Mouse (Mus musculus) forebrain, embryonic 14.5 days (tissue): ENCODE results near the gene Llgl2. TPM values are rescaled to one million over a fixed set of nuclear protein-coding genes. Genes with fewer than 3 reads are reported as not detected.
A peak's percentile ranks its signal among the peaks of the same experiment; 100 is the strongest.

Experiments
- ATAC-seq: fragments of 200-750 bp; cut with Nextera tagmentation; 2 replicates; pipeline ENCODE4 v1.8.0; 2017; ENCODE audit warnings: mild to moderate bottlenecking, moderate library complexity
- DNase-seq: peaks from one replicate; pipeline ENCODE4 v3.0.0-alpha.2; 2015; ENCODE audit warnings: low spot score
- H3K27ac ChIP-seq: fragments of 300-500 bp; sonication (generic); 2 replicates; pipeline ENCODE4 v1.5.1; 2014; ENCODE audit warnings: low read depth, mild to moderate bottlenecking, control low read depth, low read length, moderate library complexity
- H3K27me3 ChIP-seq: fragments of 300-500 bp; sonication (generic); replicated peaks from 2 replicates; pipeline ENCODE4 v1.6.1; 2014; ENCODE audit warnings: low read length, control low read depth, mixed read lengths; ENCODE audit not compliant: control insufficient read depth, insufficient read depth
- H3K36me3 ChIP-seq: fragments of 300-500 bp; sonication (generic); 2 replicates; pipeline ENCODE4 v1.6.1; 2014; ENCODE audit warnings: low read length, control low read depth; ENCODE audit not compliant: control insufficient read depth, insufficient read depth
- H3K4me1 ChIP-seq: fragments of 300-500 bp; sonication (generic); 2 replicates; pipeline ENCODE4 v1.6.1; 2014; ENCODE audit warnings: antibody characterized with exemption, low read length, control low read depth; ENCODE audit not compliant: control insufficient read depth, insufficient read depth
- H3K4me2 ChIP-seq: fragments of 300-500 bp; sonication (generic); 2 replicates; pipeline ENCODE4 v1.6.1; 2014; ENCODE audit warnings: mild to moderate bottlenecking, control low read depth, low read length
- H3K4me3 ChIP-seq: fragments of 300-500 bp; sonication (generic); 2 replicates; pipeline ENCODE4 v1.5.1; 2014; ENCODE audit warnings: low read depth, low read length, control low read depth
- H3K9ac ChIP-seq: fragments of 300-500 bp; sonication (generic); 2 replicates; pipeline ENCODE4 v1.6.1; 2014; ENCODE audit warnings: mild to moderate bottlenecking, low read length, control low read depth, moderate library complexity
- H3K9me3 ChIP-seq: fragments of 300-500 bp; sonication (generic); replicated peaks from 2 replicates; pipeline ENCODE4 v1.6.1; 2016; ENCODE audit warnings: low read length, control low read depth, mixed read lengths; ENCODE audit not compliant: control insufficient read depth
- WGBS: fragments of 180-500 bp; shearing (Covaris S2); extraction: QIAGEN DNeasy Blood & Tissue Kit; methylation state at CpG from one replicate; pipeline ENCODE4 v1.1.7; 2014; 5-methylcytosine and 5-hydroxymethylcytosine counted together
- polyA plus RNA-seq: library from polyadenylated mRNA; unstranded; fragments of >200 nt; fragmentation: Nextera tagmentation; extraction: Ambion mirVana; gene quantifications from 2 replicates; pipeline ENCODE4 v1.2.1, GENCODE M21; 2014

Gene Llgl2
- polyA plus RNA-seq, 1 experiment from 2014 or later, result 0.70 TPM

DNA sequence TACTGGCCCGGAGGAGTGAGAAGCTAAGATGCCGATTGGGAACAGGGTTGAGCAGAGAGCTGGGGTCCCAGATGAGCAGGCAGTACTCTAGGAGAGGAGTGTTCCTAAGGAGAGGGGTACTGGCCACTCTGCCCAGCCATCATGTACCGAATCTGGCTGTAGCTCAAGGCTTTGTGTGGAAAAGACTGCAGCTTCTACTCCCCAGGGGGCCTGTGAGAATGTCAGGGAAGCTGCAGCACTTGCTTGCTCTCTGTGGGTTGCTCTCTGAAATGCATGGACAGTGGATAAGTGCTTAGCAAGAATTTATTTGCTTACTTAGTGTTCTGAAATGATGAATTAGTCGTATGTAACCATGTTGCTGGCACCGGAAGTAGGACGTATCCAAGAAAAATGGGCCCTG is 37.4 kb upstream of the Llgl2 start:
- Histone ChIP-seq H3K27me3 (no peaks in the 10 kb centered on the region), H3K9ac (0 out of 2 replicates have a peak overlapping the region, but pooled peaks have one; percentile 5), H3K9me3 (no peaks in the 10 kb centered on the region), H3K4me3 (no peak overlapping the region), H3K36me3 (peaks cover 44% of the 10 kb centered on the region), H3K4me2 (no peak overlapping the region), H3K4me1 (no peaks in the 10 kb centered on the region), H3K27ac (no peak overlapping the region)
- ATAC-seq, result no peak
- DNase-seq, result no peak
- WGBS, result 78% methylated on average over 6 of the region's 6 CpGs

DNA sequence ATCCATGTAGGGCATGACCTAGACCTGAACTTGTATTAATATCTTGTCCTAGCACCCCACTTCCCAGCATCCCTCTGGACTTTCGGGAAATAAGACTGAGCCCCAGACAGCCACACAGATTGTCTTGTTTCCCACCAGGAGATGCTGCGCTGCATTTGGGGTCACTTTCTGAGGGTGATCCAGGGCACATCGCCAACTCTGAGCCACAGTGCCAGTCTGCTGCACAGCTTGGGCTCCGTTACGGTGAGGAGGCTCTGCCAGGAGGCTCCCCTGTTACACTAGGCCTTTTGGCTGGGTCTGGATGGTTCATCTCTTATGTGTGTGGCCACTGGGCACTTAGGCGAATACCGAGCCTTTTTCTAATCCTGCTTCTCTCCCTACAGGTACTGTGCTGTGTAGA is 34.1 kb upstream of the Llgl2 start:
- WGBS, result 93% methylated on average over 7 of the region's 7 CpGs
- Histone ChIP-seq H3K27ac (no peak overlapping the region), H3K27me3 (no peaks in the 10 kb centered on the region), H3K9ac (no peak overlapping the region), H3K4me2 (no peak overlapping the region), H3K9me3 (no peaks in the 10 kb centered on the region), H3K4me1 (no peaks in the 10 kb centered on the region), H3K36me3 (peaks cover 77% of the 10 kb centered on the region), H3K4me3 (no peak overlapping the region)
- ATAC-seq (no peak), DNase-seq (no peak)

DNA sequence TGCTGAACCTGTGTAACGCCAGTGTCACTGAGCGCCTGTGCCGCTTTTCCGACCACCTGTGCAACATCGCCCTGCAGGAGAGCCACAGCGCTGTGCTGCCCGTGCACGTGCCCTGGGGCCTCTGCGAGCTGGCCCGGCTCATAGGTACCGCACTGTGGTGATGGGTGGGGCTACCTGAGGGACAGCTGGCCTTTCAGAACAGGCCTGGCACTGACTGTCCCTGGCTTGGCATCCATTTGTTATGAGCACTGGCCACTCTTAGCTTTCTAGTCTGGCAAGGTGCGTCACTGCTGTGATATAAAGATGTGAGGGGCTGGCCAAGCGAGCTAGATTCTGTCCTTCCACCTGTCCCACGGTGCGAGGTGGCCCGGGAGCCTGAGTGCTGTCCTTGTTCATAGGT is 31.9 kb upstream of the Llgl2 start:
- no peak for ATAC-seq
- no peak overlapping the region for H3K4me2 ChIP-seq
- 95% methylated on average over 16 of the region's 16 CpGs for WGBS
- H3K4me3 ChIP-seq, result no peak overlapping the region
- no peak overlapping the region for H3K27ac ChIP-seq
- H3K27me3 ChIP-seq, result no peaks in the 10 kb centered on the region
- H3K36me3 ChIP-seq, result peaks cover 93% of the 10 kb centered on the region
- no peak for DNase-seq
- H3K9me3 ChIP-seq, result no peaks in the 10 kb centered on the region
- no peaks in the 10 kb centered on the region for H3K4me1 ChIP-seq
- no peak overlapping the region for H3K9ac ChIP-seq

DNA sequence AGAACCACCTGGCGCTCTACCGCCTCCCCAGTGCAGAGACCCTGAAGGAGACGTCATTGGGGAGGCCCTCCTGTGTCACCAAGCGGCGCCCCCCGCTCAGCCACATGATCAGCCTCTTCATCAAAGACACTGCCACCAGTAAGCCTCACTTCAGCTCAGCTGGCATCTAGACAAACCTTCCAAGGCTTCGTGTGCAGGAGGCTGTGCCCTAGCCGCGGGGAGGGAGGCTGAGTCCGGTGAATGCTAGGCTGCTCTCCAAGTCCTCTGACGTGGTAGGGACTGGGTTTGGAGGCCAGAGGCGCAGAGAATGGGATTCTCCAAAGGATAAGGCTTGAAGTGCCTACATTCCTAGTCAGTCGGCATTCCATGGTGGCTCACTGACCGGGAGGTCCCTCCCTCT is 31.5 kb upstream of the Llgl2 start:
- 84% methylated on average over 14 of the region's 14 CpGs for WGBS
- no peak overlapping the region for H3K4me3 ChIP-seq
- H3K9me3 ChIP-seq, result no peaks in the 10 kb centered on the region
- H3K4me2 ChIP-seq, result no peak overlapping the region
- no peak overlapping the region for H3K9ac ChIP-seq
- no peak overlapping the region for H3K27ac ChIP-seq
- no peak for DNase-seq
- H3K36me3 ChIP-seq, result peaks cover 93% of the 10 kb centered on the region
- H3K27me3 ChIP-seq, result no peaks in the 10 kb centered on the region
- ATAC-seq, result no peak
- H3K4me1 ChIP-seq, result no peaks in the 10 kb centered on the region

DNA sequence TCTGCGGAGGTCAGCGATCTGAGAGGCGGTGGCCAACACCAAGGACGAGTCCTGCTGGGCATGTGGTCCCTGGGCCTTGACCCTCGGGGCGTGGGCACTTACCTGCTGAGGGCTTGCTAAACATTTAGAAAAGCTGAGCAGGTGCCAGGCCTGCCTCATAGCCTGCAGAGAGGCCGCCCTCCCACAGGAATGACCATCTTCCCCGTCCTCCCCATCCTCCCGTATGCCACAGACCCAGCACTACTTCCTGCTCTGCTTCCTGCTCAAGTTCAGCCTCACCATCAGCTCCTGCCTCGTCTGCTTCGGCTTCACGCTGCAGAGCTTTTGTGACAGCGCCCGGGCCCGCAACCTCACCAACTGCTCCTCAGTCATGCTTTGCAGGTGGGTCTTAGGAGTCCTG is 27.0 kb upstream of the Llgl2 start:
- 85% methylated on average over 15 of the region's 15 CpGs for WGBS
- Histone ChIP-seq H3K27me3 (no peaks in the 10 kb centered on the region), H3K4me1 (no peaks in the 10 kb centered on the region), H3K27ac (no peak overlapping the region), H3K4me3 (no peak overlapping the region), H3K4me2 (no peak overlapping the region), H3K36me3 (peaks cover 100% of the 10 kb centered on the region), H3K9ac (no peak overlapping the region), H3K9me3 (no peaks in the 10 kb centered on the region)
- ATAC-seq, result no peak
- no peak for DNase-seq

DNA sequence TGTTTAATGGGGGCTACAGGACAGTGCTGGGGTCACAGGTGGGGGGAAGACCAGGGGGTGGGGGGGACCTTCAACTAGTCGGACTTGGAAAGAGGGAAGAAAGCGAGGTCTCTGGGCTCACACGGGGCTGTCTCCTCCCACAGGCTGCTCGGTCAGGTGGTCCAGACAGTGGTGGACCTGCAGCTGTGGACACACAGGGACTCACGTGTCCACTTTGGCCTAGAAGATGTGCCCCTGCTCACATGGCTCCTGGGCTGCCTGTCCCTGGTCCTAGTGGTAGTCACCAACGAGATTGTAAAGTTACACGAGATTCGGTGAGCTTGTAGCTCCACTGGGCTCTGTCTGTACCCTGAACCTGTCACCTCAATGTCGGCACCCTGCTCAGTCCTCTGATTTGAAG is 26.2 kb upstream of the Llgl2 start:
- Histone ChIP-seq H3K9me3 (no peaks in the 10 kb centered on the region), H3K36me3 (peaks cover 100% of the 10 kb centered on the region), H3K27me3 (no peaks in the 10 kb centered on the region), H3K27ac (no peak overlapping the region), H3K4me1 (no peaks in the 10 kb centered on the region), H3K9ac (no peak overlapping the region), H3K4me2 (no peak overlapping the region), H3K4me3 (no peak overlapping the region)
- ATAC-seq, result no peak
- no peak for DNase-seq
- WGBS, result 92% methylated on average over 9 of the region's 9 CpGs

DNA sequence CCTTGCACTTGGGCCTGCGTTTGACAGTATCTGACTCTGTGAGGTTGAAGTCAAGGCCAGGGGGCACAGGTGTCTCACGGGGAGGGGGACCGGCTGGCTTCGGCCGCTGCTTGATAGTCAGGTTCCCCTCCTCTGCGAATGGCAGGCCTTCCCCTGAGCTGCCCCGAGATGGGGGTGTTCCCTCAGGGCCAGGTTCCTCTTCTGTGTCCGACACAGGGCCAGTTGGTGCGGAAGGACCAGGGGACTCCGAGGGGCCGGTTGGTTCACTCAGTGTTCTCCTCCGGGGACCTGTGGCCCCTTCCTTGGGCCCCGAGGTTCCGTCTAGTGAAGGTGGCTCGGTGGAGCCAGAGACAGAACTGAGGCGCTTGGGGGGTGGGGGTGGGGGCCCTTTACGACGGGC is 22.9 kb upstream of the Llgl2 start:
- H3K27me3 ChIP-seq, result no peaks in the 10 kb centered on the region
- no peak for ATAC-seq
- peaks cover 93% of the 10 kb centered on the region for H3K36me3 ChIP-seq
- WGBS, result 88% methylated on average over 17 of the region's 18 CpGs
- H3K4me1 ChIP-seq, result no peaks in the 10 kb centered on the region
- no peak overlapping the region for H3K9ac ChIP-seq
- H3K4me3 ChIP-seq, result no peak overlapping the region
- DNase-seq, result no peak
- no peak overlapping the region for H3K27ac ChIP-seq
- no peak overlapping the region for H3K4me2 ChIP-seq
- H3K9me3 ChIP-seq, result no peaks in the 10 kb centered on the region

DNA sequence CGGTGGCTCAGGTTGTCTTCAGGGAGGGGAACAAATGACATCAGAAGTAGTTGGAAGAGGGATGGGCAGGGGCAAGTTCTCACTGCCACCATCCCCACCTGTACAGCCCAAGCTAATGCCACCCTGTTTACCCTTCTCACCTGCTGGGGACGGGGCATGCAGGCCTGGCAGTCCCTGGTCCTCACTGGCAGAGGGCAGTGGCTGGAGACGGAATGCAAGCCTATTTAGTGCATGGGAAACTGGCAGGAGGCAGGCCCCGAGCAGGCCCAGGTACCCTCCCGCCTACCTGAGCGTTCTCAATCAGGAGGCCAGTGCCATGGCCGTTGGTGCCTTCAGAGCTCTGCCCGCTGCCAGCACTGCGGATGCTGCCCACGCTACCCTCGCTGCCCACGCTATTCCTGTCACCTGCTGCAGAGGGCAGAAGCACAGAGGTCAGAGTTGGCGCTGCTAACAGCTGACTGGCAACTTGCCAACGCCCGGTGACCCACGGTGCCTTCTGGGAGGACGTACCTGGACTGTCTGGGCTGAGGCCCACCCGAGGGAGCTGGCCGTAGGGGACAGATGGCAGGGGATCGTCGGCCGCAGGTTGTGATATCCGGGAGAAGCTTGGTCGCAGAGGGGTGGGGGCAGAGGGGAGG is 20.7 kb upstream of the Llgl2 start:
- DNase-seq (no peak), ATAC-seq (no peak)
- no peaks in the 10 kb centered on the region for H3K9me3 ChIP-seq
- WGBS, result 93% methylated on average over 24 of the region's 24 CpGs
- H3K27me3 ChIP-seq, result no peaks in the 10 kb centered on the region
- H3K27ac ChIP-seq, result no peak overlapping the region
- no peak overlapping the region for H3K9ac ChIP-seq
- peaks cover 82% of the 10 kb centered on the region for H3K36me3 ChIP-seq
- peaks cover 11% of the 10 kb centered on the region for H3K4me1 ChIP-seq
- H3K4me3 ChIP-seq, result no peak overlapping the region
- H3K4me2 ChIP-seq, result no peak overlapping the region

DNA sequence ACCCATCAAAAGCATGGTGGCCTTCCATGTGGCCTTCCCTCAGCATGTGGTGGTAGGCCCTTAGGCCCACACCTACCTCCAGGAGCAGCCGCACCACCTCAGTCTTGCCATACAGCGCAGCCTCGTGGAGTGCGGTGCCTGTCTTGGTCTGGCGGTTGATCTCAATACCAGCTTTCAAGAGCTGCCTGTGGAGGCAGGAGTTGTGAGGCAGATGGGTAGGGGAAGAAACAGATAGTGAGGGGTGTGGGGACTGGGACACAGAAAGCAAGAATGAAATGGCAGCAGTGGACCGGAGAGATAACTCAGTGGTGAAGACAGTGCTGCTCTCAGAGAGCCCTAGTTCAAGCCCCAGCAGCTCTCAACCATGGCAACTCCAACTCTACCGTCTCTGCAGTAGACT is 18.8 kb upstream of the Llgl2 start:
- Histone ChIP-seq H3K9ac (no peak overlapping the region), H3K27me3 (no peaks in the 10 kb centered on the region), H3K4me3 (no peak overlapping the region), H3K4me1 (peaks cover 28% of the 10 kb centered on the region), H3K36me3 (peaks cover 64% of the 10 kb centered on the region), H3K27ac (no peak overlapping the region), H3K4me2 (no peak overlapping the region), H3K9me3 (no peaks in the 10 kb centered on the region)
- ATAC-seq, result no peak
- 97% methylated on average over 7 of the region's 7 CpGs for WGBS
- DNase-seq, result no peak
